ENCODE assay signal across 22 mouse cellular contexts in the genomic region with DNA sequence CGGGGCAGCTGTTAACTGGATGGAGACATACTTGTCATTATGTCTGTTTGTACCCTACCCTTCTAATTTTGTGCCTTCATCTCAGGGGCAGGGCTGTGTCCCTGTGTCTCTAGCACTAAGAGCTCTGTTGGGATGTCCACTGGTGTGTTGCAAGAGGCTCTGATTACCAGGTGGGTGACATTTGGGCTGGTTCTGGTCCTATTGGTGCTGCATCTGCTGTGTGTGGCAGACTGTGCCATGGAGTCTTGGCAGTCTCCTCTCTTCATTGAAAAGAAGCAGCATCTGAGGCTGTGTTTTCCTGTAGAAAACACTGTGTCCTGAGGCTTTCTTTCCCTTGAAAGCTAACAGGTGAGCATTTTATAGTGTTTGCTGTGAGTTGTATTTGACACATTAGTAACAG.
A peak's percentile ranks its signal among the peaks of the same experiment; 100 is the strongest.
DNase-seq lines count a peak whose midpoint lies in the region; ATAC-seq and TF ChIP-seq lines count a peak whose summit lies in the region.
"Had no signal": no experiment of that assay in that cellular context is flagged by ENCODE, and none has a peak within 500 bp of the region (broad histone marks: within the 10 kb centered on the region; RNA-seq: fewer than 3 reads in every experiment).

No protein-coding gene starts in this region.

- no peak for ATAC-seq in midbrain, embryonic 15.5 days (replicated peaks)
- ATAC-seq: CD4-positive, CD25-positive, alpha-beta regulatory T cell, adult 4 months; forebrain, embryonic 14.5 days; forebrain, postnatal 0 days; hindbrain, postnatal 0 days; inflammation-experienced regulatory T-cells, adult 6 months; intestine, embryonic 16.5 days had no signal

- H3K9me3 ChIP-seq in midbrain, embryonic 15.5 days, result no peaks in the 10 kb centered on the region
- H3K9me3 ChIP-seq: heart, embryonic 10.5 days; heart, embryonic 13.5 days had no signal

- H3K27me3 ChIP-seq in midbrain, embryonic 15.5 days (replicated peaks), result no peaks in the 10 kb centered on the region
- H3K27me3 ChIP-seq: heart, embryonic 13.5 days had no signal

- peaks cover 14% of the 10 kb centered on the region for H3K4me1 ChIP-seq in midbrain, embryonic 15.5 days
- H3K4me1 ChIP-seq: heart, embryonic 13.5 days had no signal

- 97% methylated on average over 1 of the region's 1 CpGs for WGBS in midbrain, embryonic 15.5 days

- no peak overlapping the region for H3K4me3 ChIP-seq in layer of hippocampus, adult 2 months
- H3K4me3 ChIP-seq in midbrain, embryonic 15.5 days, result no peak overlapping the region
- H3K4me3 ChIP-seq: heart, adult 2 months; heart, embryonic 10.5 days; heart, embryonic 13.5 days had no signal

- DNase-seq in layer of hippocampus, adult 2 months (ENCODE audit: low spot score in 2 of 2), result no peak
- DNase-seq in layer of hippocampus, adult 8-10 months (ENCODE audit: low spot score in 2 of 2), result no peak
- peak; percentile 47 to 58 for DNase-seq in cerebellum, adult 18-20 months
- peak; percentile 32 to 39 for DNase-seq in cerebellum, postnatal 36 days
- no peak for DNase-seq in frontal cortex, postnatal 14 days (ENCODE audit: low spot score in 2 of 2)
- DNase-seq: adrenal gland, adult 2 months; adrenal gland, postnatal 14 days; forebrain, postnatal 0 days; gastrocnemius, postnatal 25 days; heart, adult 2 months; heart, postnatal 14 days; heart, postnatal 4 days; kidney, adult 18-20 months had no signal

- no peak for TF ChIP-seq CTCF in layer of hippocampus, adult 2 months (conservative IDR thresholded peaks at IDR 0.05)

- no peaks in the 10 kb centered on the region for H3K36me3 ChIP-seq in midbrain, embryonic 15.5 days (replicated peaks)
- H3K36me3 ChIP-seq: heart, embryonic 10.5 days had no signal

- peak overlapping the region; percentile 74 for H3K27ac ChIP-seq in layer of hippocampus, adult 2 months
- no peak overlapping the region for H3K27ac ChIP-seq in midbrain, embryonic 15.5 days
- H3K27ac ChIP-seq: heart, adult 2 months; heart, embryonic 10.5 days; heart, embryonic 13.5 days; hindbrain, embryonic 14.5 days; hindbrain, postnatal 0 days had no signal

- no peak overlapping the region for H3K4me2 ChIP-seq in midbrain, embryonic 15.5 days
- H3K4me2 ChIP-seq: heart, embryonic 13.5 days; hindbrain, embryonic 14.5 days had no signal

- H3K9ac ChIP-seq in midbrain, embryonic 15.5 days, result no peak overlapping the region
- H3K9ac ChIP-seq: forebrain, postnatal 0 days; heart, embryonic 13.5 days; hindbrain, embryonic 14.5 days had no signal

Comparison
In these comparisons a context has a peak if more than half of its experiments do, and no peak if none do; other contexts are left out.
1. DNase-seq: peak in cerebellum, adult 18-20 months (2 of 2) and cerebellum, postnatal 36 days (2 of 2); none in layer of hippocampus, adult 2 months (0 of 2), layer of hippocampus, adult 8-10 months (0 of 2) and frontal cortex, postnatal 14 days (0 of 2).